Mouse (Mus musculus): ENCODE data around the gene Slc28a3.

The Slc28a3 gene

DNA sequence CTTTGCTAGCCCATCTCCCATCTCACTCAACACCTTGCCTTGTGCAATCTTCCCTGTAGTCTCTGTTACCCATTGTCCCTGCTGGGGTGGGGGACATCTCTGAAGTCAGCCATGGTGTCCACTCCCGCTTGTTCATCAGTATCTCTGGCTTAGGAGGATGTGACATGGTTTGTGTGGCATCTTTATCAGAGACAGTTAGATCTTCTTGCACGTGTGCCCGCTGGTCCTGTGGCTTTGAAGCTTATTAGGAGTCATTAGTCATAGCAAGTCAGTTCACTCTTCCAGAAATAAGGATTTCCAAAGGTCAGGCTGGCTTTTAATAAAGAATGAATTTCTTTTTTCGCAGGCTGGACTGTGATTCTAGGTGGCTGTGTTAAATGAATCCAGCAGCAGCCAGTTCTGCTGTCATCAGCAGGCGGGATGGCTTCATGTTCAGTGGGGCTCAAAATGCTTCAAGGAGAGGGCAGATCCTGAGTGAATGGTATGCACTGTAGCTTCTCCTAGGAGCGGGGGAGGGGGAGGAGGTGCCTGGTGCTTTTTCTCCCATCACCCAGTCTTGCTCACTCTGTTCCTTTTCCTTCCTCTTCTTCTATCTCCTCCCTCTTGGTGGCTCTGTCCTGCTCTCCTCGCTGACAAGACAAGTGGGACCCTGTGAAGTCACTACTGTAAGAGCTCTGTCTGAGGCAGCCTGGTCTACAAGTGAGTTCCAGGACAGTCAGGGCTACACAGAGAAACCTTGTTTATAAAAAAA, 89.9 kb downstream of the Slc28a3 start:
- no peak for DNase-seq

DNA sequence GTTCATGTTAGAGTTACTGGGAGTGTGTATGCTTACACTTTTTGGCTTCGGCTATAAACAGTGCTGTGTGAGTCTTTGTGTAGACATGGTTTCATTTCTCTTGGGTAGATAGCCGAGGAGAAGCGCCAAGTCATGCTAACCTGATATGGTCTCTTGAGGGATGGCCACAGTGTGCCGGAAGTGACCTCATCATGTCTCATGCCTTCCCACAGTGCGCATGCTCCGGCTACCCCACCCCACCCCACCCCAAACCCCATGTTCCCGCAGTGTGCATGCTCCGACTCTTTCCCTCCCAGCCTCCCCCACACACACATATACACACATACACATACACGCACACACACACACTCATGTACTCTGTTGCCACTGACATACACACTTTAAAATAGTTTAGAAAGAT, 90.6 kb downstream of the Slc28a3 start:
- no peak for DNase-seq

GRCm38 (mm10) chr13:58516277-58516676, 94.4 kb downstream of the Slc28a3 start:
- DNase-seq: no peak

DNA sequence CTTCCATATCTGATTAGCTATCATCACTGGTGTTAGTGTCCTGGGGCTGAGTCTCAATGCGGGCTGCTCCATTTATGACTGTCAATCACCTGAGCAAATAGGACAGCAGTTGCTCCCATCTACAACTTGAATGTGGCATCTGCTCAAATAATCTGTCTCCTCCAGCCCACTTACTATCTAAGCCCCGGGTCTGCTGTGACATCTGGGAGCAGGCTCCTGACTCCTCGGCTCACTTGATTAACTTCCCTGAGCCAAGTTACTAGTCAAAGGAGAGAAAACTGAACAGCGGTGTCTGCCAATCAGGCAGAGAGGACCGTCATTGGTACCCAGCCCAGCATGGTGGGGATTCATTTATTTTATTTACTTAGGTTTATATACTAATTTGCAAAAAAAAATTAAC, 95.0 kb downstream of the Slc28a3 start:
- no peak for DNase-seq

DNA sequence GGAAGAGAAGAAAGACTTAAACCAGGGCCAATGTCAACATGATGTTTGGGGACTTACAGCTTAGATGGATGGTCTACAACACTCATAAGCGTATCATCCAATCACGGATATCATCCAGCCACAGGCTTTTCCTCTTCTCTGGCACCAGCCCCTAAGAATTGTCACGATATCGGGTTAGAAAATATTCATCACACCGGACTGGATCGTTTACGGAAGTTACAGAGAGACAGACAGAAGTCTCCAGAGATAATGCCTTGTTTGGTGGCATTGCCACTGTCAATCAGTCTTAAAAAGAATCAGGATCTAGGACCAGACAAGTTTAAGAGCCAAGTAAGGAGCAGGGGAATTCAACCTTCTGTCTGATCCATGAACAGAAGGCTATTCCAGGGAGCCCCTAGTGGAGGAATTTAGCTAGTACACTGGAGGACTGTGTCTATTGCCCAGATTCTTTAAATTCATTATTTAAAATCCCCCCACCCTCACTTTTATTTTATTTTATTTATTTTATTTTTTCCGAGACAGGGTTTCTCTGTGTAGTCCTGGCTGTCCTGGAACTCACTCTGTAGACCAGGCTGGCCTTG, 96.4 kb downstream of the Slc28a3 start:
- no peak for DNase-seq

GRCm38 (mm10) chr13:58511926-58512325, 98.8 kb downstream of the Slc28a3 start:
- no peak for DNase-seq

DNA sequence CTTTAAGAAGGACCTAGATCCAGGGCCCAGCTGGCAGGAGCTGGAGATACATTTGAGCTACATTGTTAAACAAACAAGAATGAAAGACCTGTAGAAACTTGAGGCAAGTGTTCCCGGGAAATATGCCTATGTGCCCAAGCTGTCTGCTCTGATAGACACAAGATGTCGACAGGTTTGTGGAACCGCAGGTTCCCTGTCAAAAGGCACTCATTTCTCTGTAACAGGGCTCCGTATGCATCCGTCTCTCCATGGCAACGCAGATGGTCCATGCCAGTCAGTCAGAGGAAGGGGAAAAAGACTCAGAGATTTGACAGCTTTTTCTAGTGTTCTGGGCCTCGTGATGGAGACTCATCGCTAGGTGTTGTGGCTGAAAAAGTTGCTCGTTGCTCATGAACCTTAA, 99.4 kb downstream of the Slc28a3 start:
- no peak for DNase-seq

- no peak for DNase-seq
Measured at GRCm38 (mm10) chr13:58509241-58509640, 101.4 kb downstream of the Slc28a3 start.

DNA sequence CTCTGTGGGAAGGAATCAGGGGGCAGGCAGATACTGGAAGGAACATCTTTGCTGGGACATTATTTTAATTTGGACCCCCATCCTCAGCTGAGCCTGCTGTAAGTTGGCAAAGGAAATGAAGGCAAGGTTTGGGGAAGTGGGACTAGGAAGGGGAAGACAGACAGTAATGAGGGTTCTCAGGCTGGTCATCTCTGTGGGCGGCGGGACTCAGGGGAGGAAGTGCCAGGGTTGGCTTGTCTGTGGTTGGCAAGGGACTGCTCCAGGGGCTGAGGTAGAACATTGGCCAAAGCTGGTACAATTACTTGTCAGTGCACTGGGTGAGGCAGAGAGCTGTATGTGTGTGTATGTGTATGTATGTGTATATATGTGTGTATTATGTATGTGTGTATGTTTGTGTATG, 107.1 kb downstream of the Slc28a3 start:
- no peak for DNase-seq

- DNase-seq: no peak
Measured at GRCm38 (mm10) chr13:58497809-58498208, 112.9 kb downstream of the Slc28a3 start.

Measured in thymus, postnatal 25 days (tissue).